Mouse (Mus musculus) lung, postnatal 36 days (tissue): ENCODE results near the gene Prdm10.
A peak's percentile ranks its signal among the peaks of the same experiment; 100 is the strongest.

Experiments used
- DNase-seq: peaks from one replicate; pipeline ENCODE4 v3.0.0; 2022; ENCODE audit warnings: mixed read lengths

Prdm10 gene

GRCm38 (mm10) chr9:31280366-31281010 lies at the start of gene Prdm10:
Gene Prdm10, plus strand, starts transcription at chr9:31280538.
- DNase-seq = peak; percentile 97

DNA sequence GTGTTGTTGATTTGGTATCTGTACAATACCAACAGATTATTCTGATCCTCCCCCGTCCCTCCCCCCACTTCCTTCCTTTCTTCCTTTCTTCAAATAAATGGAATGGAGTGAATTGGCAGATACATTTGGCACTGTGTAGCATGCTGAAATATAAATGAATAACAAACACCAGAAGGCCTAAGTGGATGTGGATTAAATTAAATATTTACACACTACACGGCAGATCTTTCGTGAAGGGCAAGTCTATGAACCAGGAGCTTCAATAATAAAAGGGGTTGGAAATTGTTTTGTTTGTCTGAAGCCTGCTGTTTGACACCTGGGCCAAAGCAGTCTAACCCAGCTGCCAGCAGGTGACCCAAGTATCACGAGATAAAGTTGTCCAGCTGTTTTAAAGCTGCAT lies 45.3 kb upstream of the Prdm10 start:
- DNase-seq = no peak

GRCm38 (mm10) chr9:31235489-31235888 lies 44.8 kb upstream of the Prdm10 start:
- DNase-seq = no peak

DNA sequence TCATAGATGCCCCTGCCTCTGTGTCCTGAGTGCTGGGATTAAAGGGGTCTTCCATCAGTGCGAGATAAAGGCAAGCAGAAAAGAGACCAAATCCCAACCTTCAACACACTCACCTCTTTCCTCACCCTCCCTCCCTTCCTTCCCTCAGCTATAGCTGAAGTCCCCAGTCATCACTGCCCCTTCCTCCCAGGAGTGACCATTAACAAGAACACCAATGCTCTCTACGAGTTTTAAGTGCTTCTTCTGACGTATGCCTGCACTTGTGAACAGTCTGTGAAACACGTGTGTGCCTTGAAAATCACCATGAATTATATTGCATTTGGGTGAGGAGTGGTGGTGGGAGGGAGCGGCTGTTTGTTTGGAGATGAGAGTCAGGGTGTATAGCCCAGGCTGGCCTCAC lies 44.3 kb upstream of the Prdm10 start:
- DNase-seq = no peak

- no peak for DNase-seq
These were observed 41.8 kb upstream of the Prdm10 start for GRCm38 (mm10) chr9:31238526-31238925.

- no peak for DNase-seq
These were observed 40.8 kb upstream of the Prdm10 start for GRCm38 (mm10) chr9:31239551-31239950.

DNA sequence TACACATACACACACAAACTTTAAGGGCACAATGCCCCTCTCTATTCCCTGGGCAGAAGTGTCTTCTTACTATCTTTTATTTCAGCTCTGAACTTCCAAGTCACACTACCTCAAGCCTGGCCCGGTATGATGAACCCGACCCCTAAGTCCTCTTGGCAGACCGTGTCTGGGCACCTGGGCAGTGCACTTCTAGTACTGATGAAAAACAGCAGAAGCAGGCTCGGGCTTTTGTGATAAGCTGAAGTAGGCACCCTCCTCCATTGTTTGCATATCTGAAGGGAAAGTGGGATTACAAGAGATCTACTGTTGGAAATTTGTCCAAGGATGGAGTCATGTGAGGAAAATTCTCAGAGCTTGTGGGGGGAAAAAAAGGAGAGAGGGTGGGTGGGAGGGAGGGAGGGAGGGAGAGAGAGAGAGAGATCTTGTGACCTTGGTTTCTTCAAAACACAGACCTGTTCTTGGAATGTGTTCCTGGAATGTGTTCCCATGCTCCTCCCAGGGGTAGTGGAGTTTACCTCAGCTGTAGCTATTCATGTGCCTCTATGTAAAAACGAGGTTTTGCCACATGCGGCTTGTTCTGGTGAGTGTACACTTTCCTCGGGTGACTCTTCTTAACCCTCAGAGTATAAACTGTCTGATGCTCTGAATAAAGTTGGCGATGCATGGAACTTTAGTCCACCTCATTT lies 39.7 kb upstream of the Prdm10 start:
- DNase-seq = peak; percentile 57

GRCm38 (mm10) chr9:31241208-31241699 lies 39.1 kb upstream of the Prdm10 start:
- DNase-seq = no peak

DNA sequence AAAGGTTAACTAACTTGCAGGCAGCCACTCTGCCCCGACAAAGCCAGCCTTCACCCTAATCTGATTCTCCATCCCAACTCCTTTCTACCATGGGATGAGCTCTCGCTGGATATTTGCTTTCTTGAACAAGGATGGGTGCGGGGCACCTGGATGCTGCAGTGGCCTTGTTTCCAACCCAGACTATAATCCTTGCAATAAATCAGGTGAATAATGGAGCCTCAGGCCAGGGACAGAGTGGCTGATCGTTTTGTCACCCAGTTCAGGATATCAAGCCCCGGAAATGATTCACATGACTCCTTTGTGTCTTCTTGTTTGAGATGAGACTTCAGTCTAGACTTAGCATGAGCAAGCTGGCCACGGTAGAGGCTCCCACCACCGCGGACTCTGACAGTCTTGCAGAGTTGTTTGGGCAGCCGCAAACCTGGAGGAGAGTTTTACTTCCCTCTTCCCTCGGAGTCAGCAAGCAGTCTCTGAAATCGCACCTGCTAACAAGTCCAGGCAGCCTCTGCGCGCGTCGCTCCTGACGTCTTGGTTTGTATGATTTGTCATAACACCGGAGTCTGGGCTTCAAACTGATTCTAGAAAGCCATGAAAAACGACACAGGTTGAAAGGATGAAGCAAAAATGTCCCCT lies 36.9 kb upstream of the Prdm10 start:
- peak; percentile 41 for DNase-seq

GRCm38 (mm10) chr9:31243939-31244333 lies 36.4 kb upstream of the Prdm10 start:
- no peak for DNase-seq

- DNase-seq = no peak
These were observed 35.3 kb upstream of the Prdm10 start for GRCm38 (mm10) chr9:31245006-31245405.

GRCm38 (mm10) chr9:31246421-31246820 lies 33.9 kb upstream of the Prdm10 start:
- no peak for DNase-seq

- DNase-seq = no peak
These were observed 32.7 kb upstream of the Prdm10 start for GRCm38 (mm10) chr9:31247447-31248220.

DNA sequence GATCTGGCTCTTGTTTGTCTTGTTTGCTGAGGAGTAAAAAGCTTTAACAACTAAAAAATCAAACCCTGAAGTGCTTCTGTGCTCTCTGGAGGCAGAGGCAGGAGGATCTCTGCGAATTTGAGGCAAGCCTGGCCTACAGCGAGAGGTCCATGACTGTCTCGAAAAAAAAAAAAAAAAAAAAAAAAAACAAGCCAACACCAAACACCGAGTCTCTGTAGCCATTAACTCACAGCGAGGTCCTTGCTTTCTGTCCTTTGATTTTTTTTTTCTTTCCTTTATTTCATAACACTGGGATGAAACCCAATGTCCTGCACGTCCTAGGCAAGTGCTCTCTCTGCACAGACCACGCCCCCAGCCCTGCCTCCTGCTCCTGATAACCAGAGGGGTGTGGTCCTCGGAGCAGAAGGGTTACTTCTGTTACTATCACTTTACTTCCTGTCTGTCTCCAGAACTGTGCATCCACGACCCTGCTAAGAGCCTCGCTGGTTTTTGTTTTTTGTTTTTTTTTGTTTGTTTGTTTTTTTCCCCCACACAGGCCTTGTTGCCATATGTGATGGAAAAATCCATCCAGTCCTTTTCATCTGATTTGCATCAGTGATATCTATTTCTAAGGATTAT lies 28.0 kb upstream of the Prdm10 start:
- peak; percentile 86 for DNase-seq

GRCm38 (mm10) chr9:31253311-31253734 lies 27.0 kb upstream of the Prdm10 start:
- peak; percentile 84 for DNase-seq

DNA sequence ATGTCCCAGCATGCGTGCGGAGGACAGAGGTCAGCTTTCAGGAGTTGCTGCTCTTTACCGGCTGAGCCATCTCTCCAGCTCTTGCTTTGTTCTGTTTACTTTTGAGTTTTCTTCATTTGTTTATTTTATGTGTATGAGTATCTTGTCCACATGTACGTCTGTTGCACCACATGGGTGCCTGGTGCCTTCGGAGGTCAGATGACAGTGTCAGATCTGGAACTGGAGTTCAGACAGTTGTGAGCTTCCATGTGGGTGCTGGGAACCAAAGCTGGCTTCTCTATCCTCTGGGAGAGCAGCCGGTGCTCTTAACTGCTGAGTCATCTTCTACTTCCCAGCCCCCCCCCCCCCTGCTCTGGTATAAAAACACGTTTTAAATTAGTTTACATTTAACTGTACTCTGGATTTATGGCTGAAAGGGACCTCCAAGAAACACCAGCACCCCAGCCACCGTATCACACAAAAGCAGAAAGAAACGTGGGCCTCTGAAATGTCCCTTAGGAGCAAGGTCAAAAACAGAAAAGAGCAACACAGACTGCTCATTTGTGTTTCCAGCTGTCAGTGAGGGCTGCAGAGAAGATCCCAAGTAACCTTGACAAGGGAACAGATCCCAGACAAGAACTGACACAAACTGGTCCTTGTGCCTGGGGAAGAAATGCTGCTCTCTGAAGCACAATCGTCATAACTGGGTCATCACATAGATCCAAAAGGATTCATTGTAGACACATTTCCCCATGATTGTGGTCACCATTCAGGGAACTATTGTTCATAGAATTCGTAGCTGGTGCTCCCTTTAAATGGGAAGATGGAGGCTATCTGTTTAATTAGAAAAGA lies 26.3 kb upstream of the Prdm10 start:
- peak; percentile 33 for DNase-seq

DNA sequence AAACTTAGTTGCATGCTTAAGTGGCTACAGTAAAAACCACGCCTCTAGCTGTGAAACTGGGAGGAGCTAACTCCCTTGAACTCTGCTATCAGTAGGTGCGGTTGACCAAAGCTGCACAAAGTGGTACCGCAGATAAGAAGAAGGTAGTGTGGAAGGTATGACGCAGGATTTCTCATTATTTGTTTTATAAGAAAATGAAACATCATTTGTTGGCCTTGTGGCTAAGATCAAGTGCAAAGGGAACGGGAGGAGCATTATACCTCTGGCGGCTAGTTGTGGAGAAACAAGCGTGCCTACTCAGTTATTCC lies 25.7 kb upstream of the Prdm10 start:
- peak; percentile 70 for DNase-seq

- DNase-seq = no peak
These were observed 24.4 kb upstream of the Prdm10 start for GRCm38 (mm10) chr9:31255953-31256352.

GRCm38 (mm10) chr9:31258237-31258636 lies 22.1 kb upstream of the Prdm10 start:
- DNase-seq = no peak

DNA sequence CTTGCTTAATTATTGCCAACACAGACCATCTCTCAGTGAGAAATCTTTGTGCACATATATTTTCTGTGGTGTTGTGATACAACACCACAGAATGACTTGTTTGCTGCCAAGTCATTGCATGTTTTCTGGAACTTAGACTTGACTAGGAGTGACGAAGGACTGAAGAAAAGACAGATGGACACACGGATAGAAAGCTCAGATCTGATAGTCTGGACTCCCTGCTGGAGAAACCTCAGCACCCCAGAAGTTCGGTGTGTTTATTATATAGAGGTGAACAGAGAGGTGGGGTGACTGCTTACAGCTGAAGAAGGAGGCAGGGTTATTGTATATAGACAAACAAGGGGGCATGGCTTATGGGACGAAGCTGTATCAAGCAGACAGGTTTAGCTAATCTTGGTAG lies 20.1 kb upstream of the Prdm10 start:
- DNase-seq = no peak

DNA sequence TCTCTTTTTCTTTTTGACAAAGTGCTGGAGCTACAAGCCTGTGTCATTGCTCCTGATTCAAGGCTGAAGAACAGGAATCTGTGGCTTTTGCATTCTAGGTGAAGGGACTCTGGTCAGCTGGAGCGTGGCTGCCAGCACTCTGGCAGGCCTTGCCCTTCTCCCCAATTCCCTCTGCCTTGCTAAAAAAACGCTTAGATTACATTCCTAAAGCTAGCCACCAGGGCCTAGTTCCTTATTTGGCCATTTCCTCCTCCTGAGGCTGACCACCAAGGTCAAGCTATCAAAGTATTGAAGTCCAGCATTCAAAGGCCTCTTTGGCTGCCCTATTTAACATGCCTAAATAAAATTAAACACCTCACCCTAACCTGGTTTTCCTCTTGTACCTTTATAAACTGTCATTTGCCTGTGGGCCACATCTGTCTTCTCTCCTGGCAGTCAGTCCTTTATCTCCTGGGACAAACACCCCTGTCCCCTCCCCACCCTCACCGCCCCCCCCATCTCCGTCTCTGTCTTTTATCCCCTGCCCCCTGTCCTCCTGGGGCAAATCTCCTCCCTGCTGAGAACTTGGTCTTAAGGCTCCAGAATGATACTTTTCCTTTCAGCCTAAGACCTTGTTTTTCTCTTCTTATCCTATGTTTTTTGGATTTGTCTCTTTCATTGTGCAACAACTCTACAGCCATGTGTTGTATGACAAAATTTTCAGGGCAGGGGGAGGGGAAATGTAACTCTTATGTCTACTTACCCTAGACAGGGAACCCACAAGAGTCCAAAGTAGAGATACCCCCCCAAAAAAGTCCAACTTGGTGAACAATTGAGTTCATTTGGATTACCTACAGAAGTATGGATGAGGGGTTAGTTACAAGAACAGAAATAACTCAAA lies 17.9 kb upstream of the Prdm10 start:
- DNase-seq = peak; percentile 64
